Comparison of ENCODE assay signal across 9 mouse cellular contexts in the genomic region with DNA sequence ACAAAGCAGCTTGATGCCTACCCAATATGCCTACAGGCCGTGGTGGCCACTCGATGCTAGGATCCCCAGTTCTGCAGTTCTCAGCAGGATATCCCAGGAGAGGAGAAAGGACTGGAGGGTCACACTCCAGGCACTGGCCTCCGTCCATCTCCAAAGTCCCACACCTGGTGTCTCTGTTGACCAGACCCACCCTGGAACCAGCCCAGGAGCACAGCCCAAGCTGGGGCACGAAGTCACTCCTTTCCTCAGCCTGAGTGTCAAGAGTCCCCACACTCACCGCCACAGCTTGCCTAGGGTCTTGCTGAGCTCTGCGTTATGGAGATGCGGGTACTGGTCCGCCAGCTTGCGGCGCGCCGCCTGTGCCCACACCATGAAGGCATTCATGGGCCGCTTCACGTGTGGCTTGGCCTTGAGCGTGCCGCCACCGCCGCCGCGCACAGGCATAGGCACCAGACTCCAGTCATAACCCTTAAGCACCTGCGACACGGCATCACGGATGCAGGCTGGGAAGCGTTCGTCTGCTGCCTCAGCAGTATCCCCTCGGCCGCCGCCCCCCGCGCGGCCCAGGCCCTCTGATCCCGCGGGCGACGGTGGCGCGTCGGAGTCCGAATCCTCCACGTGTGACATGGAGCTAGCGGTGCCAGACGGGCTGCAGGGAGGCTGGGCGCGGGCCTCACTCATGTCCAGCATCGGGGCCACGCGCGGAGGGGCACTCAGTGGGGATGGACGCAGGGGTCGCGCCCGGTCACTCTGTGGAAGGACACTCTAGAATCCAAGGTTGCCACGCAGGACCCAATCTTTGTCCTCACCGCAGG. TPM values are rescaled to one million over a fixed set of nuclear protein-coding genes. Genes with fewer than 3 reads are reported as not detected.
DNase-seq lines count a peak whose midpoint lies in the region; ATAC-seq and TF ChIP-seq lines count a peak whose summit lies in the region.
"Had no signal": no experiment of that assay in that cellular context is flagged by ENCODE, and none has a peak within 500 bp of the region (broad histone marks: within the 10 kb centered on the region; RNA-seq: fewer than 3 reads in every experiment).

No protein-coding gene starts in this region.

- no peak for ATAC-seq in megakaryocyte, adult 5-6 weeks (ENCODE audit: poor library complexity, severe bottlenecking)
- ATAC-seq in heart, postnatal 0 days (ENCODE audit: insufficient read depth, low read depth) = peak; percentile 4; the same call in 1 of the 2 replicates

- H3K27ac ChIP-seq in cerebellum, adult 2 months (ENCODE audit: insufficient read depth, low read length) = peak overlapping the region; percentile 25; the same call in 1 of the 2 replicates
- no peak overlapping the region for H3K27ac ChIP-seq in heart, postnatal 0 days (ENCODE audit: low read depth)
- H3K27ac ChIP-seq in midbrain, embryonic 10.5 days (replicated peaks) = peak overlapping the region; percentile 77

- WGBS in cerebellum, adult 2 months = 5% methylated on average over 54 of the region's 54 CpGs
- WGBS in heart, postnatal 0 days = 8% methylated on average over 54 of the region's 54 CpGs
- 3% methylated on average over 54 of the region's 54 CpGs for WGBS in midbrain, embryonic 10.5 days

- H3K9ac ChIP-seq in heart, postnatal 0 days (replicated peaks; ENCODE audit: low read depth, low read length) = 0 out of 2 replicates have a peak overlapping the region, but pooled peaks have one; percentile 10

- DNase-seq in cerebellum, adult 2 months = no peak
- no peak for DNase-seq in cerebellum, adult 9-10 months
- no peak for DNase-seq in heart, postnatal 0 days (ENCODE audit: low spot score)
- no peak for DNase-seq in midbrain, embryonic 10.5 days (ENCODE audit: low spot score)
- no peak for DNase-seq in retina, postnatal 1 day
- DNase-seq in ovary, postnatal 14 days (ENCODE audit: low spot score) = no peak

- H3K4me1 ChIP-seq in cerebellum, adult 2 months (ENCODE audit: control insufficient read depth, insufficient read depth, low read length) = peaks cover 5% of the 10 kb centered on the region; the same call in 1 of the 2 replicates
- H3K4me1 ChIP-seq in megakaryocyte, embryonic 14.5 days = peaks cover 22% of the 10 kb centered on the region
- H3K4me1 ChIP-seq in heart, postnatal 0 days (ENCODE audit: control insufficient read depth, insufficient read depth) = peaks cover 16% of the 10 kb centered on the region
- H3K4me1 ChIP-seq in midbrain, embryonic 10.5 days = peaks cover 60% of the 10 kb centered on the region

- H3K9me3 ChIP-seq in megakaryocyte, embryonic 14.5 days = no peaks in the 10 kb centered on the region
- no peaks in the 10 kb centered on the region for H3K9me3 ChIP-seq in heart, postnatal 0 days (replicated peaks; ENCODE audit: control insufficient read depth, low read length)
- H3K9me3 ChIP-seq in midbrain, embryonic 10.5 days (replicated peaks) = no peaks in the 10 kb centered on the region

- H3K27me3 ChIP-seq in cerebellum, adult 2 months (ENCODE audit: control insufficient read depth, insufficient read depth, low read length) = peaks cover 1% of the 10 kb centered on the region; the same call in 1 of the 2 replicates
- peaks cover 95% of the 10 kb centered on the region for H3K27me3 ChIP-seq in megakaryocyte, embryonic 14.5 days (replicated peaks)
- peaks cover 40% of the 10 kb centered on the region for H3K27me3 ChIP-seq in heart, postnatal 0 days (ENCODE audit: control insufficient read depth, insufficient read depth, low read length)
- peaks cover 89% of the 10 kb centered on the region for H3K27me3 ChIP-seq in midbrain, embryonic 10.5 days (ENCODE audit: low read depth, poor library complexity, severe bottlenecking)

- no peak for TF ChIP-seq POLR2A in cerebellum, adult 2 months (IDR thresholded peaks at IDR 0.05; ENCODE audit: borderline replicate concordance, insufficient read depth, low read length)

- H3K4me3 ChIP-seq in cerebellum, adult 2 months (replicated peaks; ENCODE audit: insufficient read depth, low read depth, low read length) = peak overlapping the region; percentile 58
- peak overlapping the region; percentile 87 for H3K4me3 ChIP-seq in megakaryocyte, embryonic 14.5 days (replicated peaks)
- H3K4me3 ChIP-seq in heart, postnatal 0 days (ENCODE audit: low read depth, low read length) = peak overlapping the region; percentile 45
- peak overlapping the region; percentile 63 for H3K4me3 ChIP-seq in midbrain, embryonic 10.5 days

- no peak for TF ChIP-seq EP300 in heart, postnatal 0 days (IDR thresholded peaks at IDR 0.05; ENCODE audit: low read depth)

- H3K4me2 ChIP-seq in heart, postnatal 0 days (ENCODE audit: low read depth, low read length) = peak overlapping the region; percentile 89

- H3K36me3 ChIP-seq in megakaryocyte, embryonic 14.5 days (replicated peaks; ENCODE audit: low read length) = no peaks in the 10 kb centered on the region
- no peaks in the 10 kb centered on the region for H3K36me3 ChIP-seq in heart, postnatal 0 days (replicated peaks; ENCODE audit: control insufficient read depth, insufficient read depth, low read length)
- H3K36me3 ChIP-seq in midbrain, embryonic 10.5 days = 0 out of 2 replicates have a peak, but pooled peaks cover 4% of the 10 kb centered on the region

- TF ChIP-seq CTCF in cerebellum, adult 2 months (IDR thresholded peaks at IDR 0.05; ENCODE audit: borderline replicate concordance, insufficient read depth, low read depth, low read length) = no peak
- TF ChIP-seq CTCF in heart, postnatal 0 days (IDR thresholded peaks at IDR 0.05; ENCODE audit: low read depth) = no peak

RNA-seq across cellular contexts. Expression of gene Sox8, which starts 0.4 kb away (rescaled TPM):
- 35.9 and 38.0 TPM in 2 replicates for polyA plus RNA-seq in cerebellum, adult 2 months (2012; rRNA removed)
- 3.8 TPM in 1 of 2 replicates, not detected in the other for polyA plus RNA-seq in megakaryocyte, embryonic 14.5 days (2012; ENCODE audit: insufficient read depth, low replicate concordance)
- total RNA-seq in megakaryocyte, adult 5-6 weeks (2015) = not detected in 2 replicates
- not detected in 2 replicates for total RNA-seq in megakaryocyte, adult 5-6 weeks (2017)
- total RNA-seq in heart, postnatal 0 days (2014; rRNA removed; ENCODE audit: low replicate concordance) = not detected in 2 replicates
- 0.11 and 0.37 TPM in 2 replicates for polyA plus RNA-seq in heart, postnatal 0 days (2015; fragmentation: Nextera tagmentation; extraction: Ambion mirVana)
- 2.4 and 3.3 TPM in 2 replicates for polyA plus RNA-seq in midbrain, embryonic 10.5 days (2016; fragmentation: Nextera tagmentation; extraction: Ambion mirVana)
- total RNA-seq: hematopoietic stem cell, adult 5-6 weeks had no signal

RNA-seq across cellular contexts. Expression of gene Lmf1, which starts 8.8 kb away (rescaled TPM):
- 18.6 and 19.1 TPM in 2 replicates for polyA plus RNA-seq in cerebellum, adult 2 months (2012; rRNA removed)
- polyA plus RNA-seq in megakaryocyte, embryonic 14.5 days (2012; ENCODE audit: insufficient read depth, low replicate concordance) = 17.8 and 34.8 TPM in 2 replicates
- 37.8 and 38.4 TPM in 2 replicates for total RNA-seq in megakaryocyte, adult 5-6 weeks (2015)
- 16.7 and 17.0 TPM in 2 replicates for total RNA-seq in megakaryocyte, adult 5-6 weeks (2017)
- 44.9 and 52.8 TPM in 2 replicates for total RNA-seq in heart, postnatal 0 days (2014; rRNA removed; ENCODE audit: low replicate concordance)
- polyA plus RNA-seq in heart, postnatal 0 days (2015; fragmentation: Nextera tagmentation; extraction: Ambion mirVana) = 30.6 and 34.3 TPM in 2 replicates
- polyA plus RNA-seq in midbrain, embryonic 10.5 days (2016; fragmentation: Nextera tagmentation; extraction: Ambion mirVana) = 22.3 and 22.6 TPM in 2 replicates
